Mouse (Mus musculus): Measurements from ENCODE around the gene Rps2.

Gene Rps2

DNA sequence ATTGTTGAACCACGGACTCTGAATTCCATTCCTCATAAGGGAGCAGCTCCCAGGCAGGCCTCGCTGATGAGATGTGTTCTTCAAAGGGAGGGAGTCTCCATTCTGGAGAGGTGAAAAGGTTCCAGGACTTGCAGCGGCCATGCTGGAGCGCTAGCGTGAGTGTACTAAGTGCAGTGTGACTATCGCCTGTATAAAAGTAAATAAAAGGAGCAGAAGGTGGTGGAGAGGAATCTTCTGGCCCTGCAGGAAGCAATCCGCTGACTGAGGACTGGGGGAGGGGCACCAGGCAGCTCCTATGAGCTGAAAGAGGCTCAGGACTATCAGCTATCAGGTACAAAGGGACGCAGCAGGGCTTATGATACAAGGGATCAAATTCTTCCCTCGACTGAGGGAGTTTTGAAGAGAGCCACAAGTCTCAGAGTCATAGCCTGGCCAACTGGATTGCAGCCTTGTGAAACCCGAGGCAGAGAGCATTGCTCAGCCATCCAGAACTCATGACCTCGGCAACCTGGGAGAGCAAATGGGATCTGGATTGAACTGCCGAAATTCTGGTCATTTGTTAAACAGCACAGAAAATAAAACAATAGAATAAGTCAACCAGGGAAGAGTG is 48.5 kb downstream of the Rps2 start:
- no peak for DNase-seq (ENCODE audit: low spot score in 2 of 2)

DNA sequence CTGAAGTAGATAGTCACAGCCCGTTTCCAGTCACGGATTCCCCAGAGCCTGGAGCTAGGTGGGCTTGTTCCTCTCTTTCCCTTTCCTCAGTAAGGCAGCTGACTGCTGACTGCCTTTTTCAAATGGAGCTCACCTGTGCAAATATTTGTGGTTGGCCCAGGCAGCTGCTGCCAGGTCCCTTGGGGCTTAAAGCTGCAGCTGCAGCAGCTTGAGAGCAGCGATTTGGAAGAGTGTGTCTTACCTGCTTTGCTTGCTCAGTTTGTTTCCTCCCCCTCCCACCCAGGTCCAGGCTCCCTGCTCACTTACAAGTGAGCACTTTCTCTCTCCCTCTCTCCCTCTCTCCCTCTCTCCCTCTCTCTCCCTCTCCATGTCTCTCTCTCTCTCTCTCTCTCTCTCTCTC is 51.2 kb downstream of the Rps2 start:
- no peak for DNase-seq (ENCODE audit: low spot score in 2 of 2)

Measured in frontal cortex, postnatal 36 days (tissue).